Mouse (Mus musculus): ENCODE results near the gene Map3k14.

GRCm38 (mm10) chr11:103288291-103288963 is 21.2 kb upstream of the Map3k14 start:
- TF ChIP-seq NELFE (IDR thresholded peaks at IDR 0.05; ENCODE audit: low read depth, low read length) (no peak), CHD2 (IDR thresholded peaks at IDR 0.05; ENCODE audit: low read length) (no peak), CTCF (IDR thresholded peaks at IDR 0.05 in 2 of 3, conservative IDR thresholded peaks at IDR 0.05 in 1 of 3; ENCODE audit: control insufficient read depth in 1 of 3, insufficient read depth in 1 of 3, low read depth in 2 of 3, low read length in 3 of 3, poor library complexity in 1 of 3, severe bottlenecking in 1 of 3) (no peak), EP300 (IDR thresholded peaks at IDR 0.05; ENCODE audit: low read depth in 1 of 2, low read length in 2 of 2) (no peak), MYC (IDR thresholded peaks at IDR 0.05; ENCODE audit: low read depth, low read length) (no peak), POLR2A (IDR thresholded peaks at IDR 0.05; ENCODE audit: control insufficient read depth in 1 of 2, insufficient read depth in 1 of 2, low read depth in 1 of 2, low read length in 2 of 2, poor library complexity in 1 of 2) (no peak), TCF12 (IDR thresholded peaks at IDR 0.05; ENCODE audit: low read depth, low read length) (no peak), GATA1 (IDR thresholded peaks at IDR 0.05; ENCODE audit: low read depth, low read length) (no peak), USF2 (IDR thresholded peaks at IDR 0.05; ENCODE audit: borderline replicate concordance in 1 of 2, insufficient read depth in 1 of 2, low read depth in 1 of 2, low read length in 2 of 2) (no peak), HCFC1 (IDR thresholded peaks at IDR 0.05; ENCODE audit: low read depth, low read length) (no peak), ELF1 (IDR thresholded peaks at IDR 0.05; ENCODE audit: low read depth, low read length) (no peak), MAX (IDR thresholded peaks at IDR 0.05; ENCODE audit: low read length) (no peak)

Data from MEL (cell line).